Mouse (Mus musculus) limb, embryonic 14.5 days (tissue): ENCODE measurements around the gene Hmg20a. TPM values are rescaled to one million over a fixed set of nuclear protein-coding genes. Genes with fewer than 3 reads are reported as not detected.

Experiments
- ATAC-seq: fragments of 200-750 bp; cut with Nextera tagmentation; 2 replicates; pipeline ENCODE4 v1.8.0; 2017; ENCODE audit warnings: low read depth, moderate number of reproducible peaks, moderate TSS enrichment; ENCODE audit not compliant: low FRiP score
- DNase-seq: peaks from one replicate; pipeline ENCODE4 v3.0.0-alpha.2; 2015; ENCODE audit warnings: low spot score
- H3K27ac ChIP-seq: fragments of 300-500 bp; sonication (generic); replicated peaks from 2 replicates; pipeline ENCODE4 v1.5.1; 2014; ENCODE audit warnings: low read depth, mild to moderate bottlenecking, low read length, moderate library complexity, mixed read lengths
- H3K27me3 ChIP-seq: fragments of 300-500 bp; sonication (generic); 2 replicates; pipeline ENCODE4 v1.6.1; 2014; ENCODE audit warnings: low read length, mixed read lengths; ENCODE audit not compliant: control insufficient read depth, insufficient read depth
- H3K36me3 ChIP-seq: fragments of 300-500 bp; sonication (generic); 2 replicates; pipeline ENCODE4 v1.6.1; 2014; ENCODE audit warnings: mild to moderate bottlenecking, low read length, moderate library complexity, mixed read lengths; ENCODE audit not compliant: control insufficient read depth, insufficient read depth
- H3K4me1 ChIP-seq: fragments of 300-500 bp; sonication (generic); 2 replicates; pipeline ENCODE4 v1.6.1; 2014; ENCODE audit warnings: antibody characterized with exemption, low read length, mixed read lengths; ENCODE audit not compliant: control insufficient read depth, insufficient read depth
- H3K4me2 ChIP-seq: fragments of 300-500 bp; sonication (generic); replicated peaks from 2 replicates; pipeline ENCODE4 v1.6.1; 2014; ENCODE audit warnings: low read depth, mild to moderate bottlenecking, low read length, moderate library complexity; ENCODE audit not compliant: severe bottlenecking
- H3K4me3 ChIP-seq: fragments of 300-500 bp; sonication (generic); replicated peaks from 2 replicates; pipeline ENCODE4 v1.5.1; 2014; ENCODE audit warnings: low read length
- H3K9ac ChIP-seq: fragments of 300-500 bp; sonication (generic); 2 replicates; pipeline ENCODE4 v1.6.1; 2014; ENCODE audit warnings: mild to moderate bottlenecking, low read depth, low read length, moderate library complexity; ENCODE audit not compliant: severe bottlenecking
- H3K9me3 ChIP-seq: fragments of 300-500 bp; sonication (generic); 2 replicates; pipeline ENCODE4 v1.6.1; 2016; ENCODE audit warnings: low read length; ENCODE audit not compliant: control insufficient read depth
- POLR2A ChIP-seq: fragments of 200-500 bp; IDR thresholded peaks from 2 replicates; pipeline ENCODE4 v1.8.0; 2012; ENCODE audit warnings: inconsistent platforms, mild to moderate bottlenecking, moderate library complexity, borderline replicate concordance; ENCODE audit not compliant: insufficient read depth, insufficient read length; ENCODE audit errors: extremely low read depth
- WGBS: fragments of 180-500 bp; shearing (Covaris S2); extraction: QIAGEN DNeasy Blood & Tissue Kit; methylation state at CpG from one replicate; pipeline ENCODE4 v1.1.7; 2014; 5-methylcytosine and 5-hydroxymethylcytosine counted together
- polyA plus RNA-seq, 2 experiments: library from polyadenylated mRNA; depleted of rRNA in 1 of 2; stranded (reverse) in 1 of 2; unstranded in 1 of 2; fragments of >200 nt; fragmentation: Nextera tagmentation in 1 of 2; extraction: Ambion mirVana in 1 of 2; gene quantifications; 2 replicates each; pipeline versions ENCODE4 v1.2.1 to v1.2.3; 2012 to 2014

The Hmg20a gene
- polyA plus RNA-seq, 2 experiments, result 58.5 to 71.5 TPM

DNA sequence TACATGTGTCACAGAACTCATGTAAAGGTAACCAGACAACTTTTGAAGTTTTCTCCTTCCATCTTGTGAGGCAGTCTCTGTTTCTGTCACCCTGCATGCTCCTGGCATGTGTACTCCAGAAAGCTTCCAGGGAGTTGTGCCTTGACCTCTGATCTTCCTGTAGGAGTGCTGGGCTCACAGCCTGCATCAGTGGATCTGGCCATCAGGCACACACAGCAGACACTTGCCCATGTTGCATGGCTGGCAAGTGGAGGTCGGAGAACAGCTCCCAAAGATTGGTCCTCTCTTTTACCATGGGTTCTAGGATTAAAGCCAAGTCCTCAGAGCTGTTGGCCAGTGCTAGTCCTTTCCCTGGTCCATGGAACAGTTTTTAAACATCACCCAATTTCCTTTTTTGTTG, 44.2 kb downstream of the Hmg20a start:
- Histone ChIP-seq H3K4me1 (peaks cover 26% of the 10 kb centered on the region), H3K27ac (no peak overlapping the region), H3K9me3 (no peaks in the 10 kb centered on the region), H3K36me3 (0 out of 2 replicates have a peak, but pooled peaks cover 6% of the 10 kb centered on the region), H3K4me2 (no peak overlapping the region), H3K9ac (no peak overlapping the region), H3K4me3 (no peak overlapping the region), H3K27me3 (no peaks in the 10 kb centered on the region)
- no peak for ATAC-seq
- no peak for DNase-seq
- 76% methylated on average over 1 of the region's 1 CpGs for WGBS
- TF ChIP-seq POLR2A, result no peak

GRCm38 (mm10) chr9:56463046-56463445, 44.6 kb downstream of the Hmg20a start:
- H3K4me3 ChIP-seq, result no peak overlapping the region
- no peak for TF ChIP-seq POLR2A
- peaks cover 26% of the 10 kb centered on the region for H3K4me1 ChIP-seq
- no peaks in the 10 kb centered on the region for H3K27me3 ChIP-seq
- peaks cover 11% of the 10 kb centered on the region for H3K36me3 ChIP-seq
- ATAC-seq, result no peak
- H3K4me2 ChIP-seq, result no peak overlapping the region
- H3K9me3 ChIP-seq, result no peaks in the 10 kb centered on the region
- no peak overlapping the region for H3K9ac ChIP-seq
- 89% methylated on average over 2 of the region's 2 CpGs for WGBS
- no peak for DNase-seq
- H3K27ac ChIP-seq, result no peak overlapping the region

GRCm38 (mm10) chr9:56463686-56464515, 45.5 kb downstream of the Hmg20a start:
- Histone ChIP-seq H3K4me2 (no peak overlapping the region), H3K4me3 (no peak overlapping the region), H3K9ac (no peak overlapping the region), H3K27me3 (no peaks in the 10 kb centered on the region), H3K36me3 (peaks cover 16% of the 10 kb centered on the region), H3K4me1 (peaks cover 26% of the 10 kb centered on the region), H3K9me3 (no peaks in the 10 kb centered on the region), H3K27ac (no peak overlapping the region)
- no peak for TF ChIP-seq POLR2A
- WGBS, result 44% methylated on average over 4 of the region's 4 CpGs
- DNase-seq (peak; percentile 45), ATAC-seq (no peak)

DNA sequence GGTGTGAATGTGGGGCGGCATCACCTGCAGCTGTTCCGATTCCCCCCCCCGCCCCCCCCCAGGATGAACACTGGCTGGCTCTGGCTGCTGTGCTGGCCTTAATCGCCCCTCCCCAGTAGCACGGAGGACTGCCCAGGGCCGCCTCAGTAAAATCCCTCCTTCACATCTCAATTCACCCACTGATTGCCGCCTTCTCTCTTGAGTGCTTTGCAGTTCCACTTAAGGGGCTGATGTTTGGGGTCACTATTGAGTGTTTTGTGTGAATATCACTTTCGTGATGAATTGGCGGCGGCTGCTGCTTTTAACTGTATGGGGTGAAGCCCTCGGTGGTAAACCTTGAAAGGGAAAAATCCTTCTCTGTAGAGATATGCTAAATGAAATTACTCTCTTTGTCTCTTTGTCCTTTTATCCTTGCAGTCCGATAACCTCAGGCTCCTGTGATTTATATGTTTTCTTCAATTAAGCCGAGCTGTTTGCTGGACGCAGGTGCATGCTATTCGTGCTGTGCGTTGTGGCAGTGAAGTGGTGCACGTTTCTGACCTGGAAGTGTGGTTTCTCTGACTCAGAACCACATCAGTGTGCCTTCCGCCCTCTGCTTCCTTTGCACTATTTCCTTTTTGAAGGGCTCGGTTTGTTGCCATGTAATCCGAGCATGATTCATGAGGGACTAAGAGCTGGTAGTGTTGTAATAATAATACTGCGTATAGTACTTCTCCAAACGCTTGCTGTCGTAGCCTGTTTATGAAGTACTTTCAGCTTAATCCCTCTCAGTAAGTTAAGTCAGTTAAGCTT, 46.6 kb downstream of the Hmg20a start:
- H3K9ac ChIP-seq, result no peak overlapping the region
- TF ChIP-seq POLR2A, result no peak
- 34% methylated on average over 23 of the region's 23 CpGs for WGBS
- H3K4me2 ChIP-seq, result no peak overlapping the region
- H3K9me3 ChIP-seq, result no peaks in the 10 kb centered on the region
- no peak overlapping the region for H3K4me3 ChIP-seq
- no peaks in the 10 kb centered on the region for H3K27me3 ChIP-seq
- H3K36me3 ChIP-seq, result peaks cover 22% of the 10 kb centered on the region
- DNase-seq (peak; percentile 14), ATAC-seq (no peak)
- peaks cover 32% of the 10 kb centered on the region for H3K4me1 ChIP-seq
- no peak overlapping the region for H3K27ac ChIP-seq

DNA sequence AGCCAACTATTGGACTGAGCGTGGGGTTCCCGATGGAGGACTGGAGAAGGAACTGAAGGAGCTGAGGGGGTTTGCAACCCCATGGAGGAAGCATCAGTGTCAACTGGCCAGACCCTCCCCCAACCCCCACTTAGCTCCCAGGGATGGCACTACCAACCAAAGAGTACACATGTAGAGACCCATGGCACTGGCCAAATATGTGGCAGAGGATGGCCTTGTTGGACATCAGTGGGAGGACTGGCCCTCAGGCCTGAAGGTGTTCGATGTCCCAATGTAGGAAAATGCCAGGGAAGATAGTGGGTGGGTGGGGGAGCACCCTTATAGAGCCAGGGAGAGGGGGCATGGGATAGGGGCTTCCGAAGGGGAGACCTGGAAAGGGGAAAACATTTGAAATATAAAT, 47.8 kb downstream of the Hmg20a start:
- H3K4me1 ChIP-seq, result peaks cover 37% of the 10 kb centered on the region
- ATAC-seq (no peak), DNase-seq (no peak)
- no peaks in the 10 kb centered on the region for H3K9me3 ChIP-seq
- H3K4me3 ChIP-seq, result no peak overlapping the region
- peaks cover 22% of the 10 kb centered on the region for H3K36me3 ChIP-seq
- no peaks in the 10 kb centered on the region for H3K27me3 ChIP-seq
- no peak overlapping the region for H3K9ac ChIP-seq
- no peak for TF ChIP-seq POLR2A
- no peak overlapping the region for H3K4me2 ChIP-seq
- no peak overlapping the region for H3K27ac ChIP-seq
- 93% methylated on average over 4 of the region's 4 CpGs for WGBS
